Mouse (Mus musculus) limb, embryonic 13.5 days (tissue): ENCODE measurements around the gene Olfr498. TPM values are rescaled to one million over a fixed set of nuclear protein-coding genes. Genes with fewer than 3 reads are reported as not detected.

Source experiments
- ATAC-seq: fragments of 200-750 bp; cut with Nextera tagmentation; 2 replicates; pipeline ENCODE4 v1.8.0; 2017; ENCODE audit warnings: low read depth, moderate number of reproducible peaks, moderate TSS enrichment; ENCODE audit not compliant: low FRiP score
- H3K27ac ChIP-seq: fragments of 300-500 bp; sonication (generic); 2 replicates; pipeline ENCODE4 v1.5.1; 2015; ENCODE audit warnings: inconsistent platforms, mild to moderate bottlenecking, moderate library complexity
- H3K27me3 ChIP-seq: fragments of 300-500 bp; sonication (generic); 2 replicates; pipeline ENCODE4 v1.6.1; 2015; ENCODE audit warnings: mild to moderate bottlenecking, inconsistent platforms
- H3K36me3 ChIP-seq: fragments of 300-500 bp; sonication (generic); 2 replicates; pipeline ENCODE4 v1.6.1; 2015; ENCODE audit warnings: inconsistent platforms, mild to moderate bottlenecking, moderate library complexity
- H3K4me1 ChIP-seq: fragments of 300-500 bp; sonication (generic); 2 replicates; pipeline ENCODE4 v1.6.1; 2015; ENCODE audit warnings: inconsistent platforms
- H3K4me2 ChIP-seq: fragments of 300-500 bp; sonication (generic); replicated peaks from 2 replicates; pipeline ENCODE4 v1.6.1; 2015; ENCODE audit warnings: inconsistent platforms, mild to moderate bottlenecking, moderate library complexity
- H3K4me3 ChIP-seq: fragments of 300-500 bp; sonication (generic); 2 replicates; pipeline ENCODE4 v1.5.1; 2015; ENCODE audit warnings: moderate library complexity, mild to moderate bottlenecking, inconsistent platforms
- H3K9ac ChIP-seq: fragments of 300-500 bp; sonication (generic); 2 replicates; pipeline ENCODE4 v1.6.1; 2015; ENCODE audit warnings: mild to moderate bottlenecking, inconsistent platforms
- H3K9me3 ChIP-seq: fragments of 300-500 bp; sonication (generic); 2 replicates; pipeline ENCODE4 v1.6.1; 2016; ENCODE audit warnings: inconsistent platforms
- WGBS: fragments of 180-500 bp; shearing (Covaris S2); methylation state at CpG from one replicate; pipeline ENCODE4 v1.1.7; 2015; 5-methylcytosine and 5-hydroxymethylcytosine counted together
- polyA plus RNA-seq: library from polyadenylated mRNA; unstranded; fragments of >200 nt; fragmentation: Nextera tagmentation; extraction: Ambion mirVana; gene quantifications from 2 replicates; pipeline ENCODE4 v1.2.1, GENCODE M21; 2015

Olfr498 gene
- polyA plus RNA-seq = not detected in 2 replicates

DNA sequence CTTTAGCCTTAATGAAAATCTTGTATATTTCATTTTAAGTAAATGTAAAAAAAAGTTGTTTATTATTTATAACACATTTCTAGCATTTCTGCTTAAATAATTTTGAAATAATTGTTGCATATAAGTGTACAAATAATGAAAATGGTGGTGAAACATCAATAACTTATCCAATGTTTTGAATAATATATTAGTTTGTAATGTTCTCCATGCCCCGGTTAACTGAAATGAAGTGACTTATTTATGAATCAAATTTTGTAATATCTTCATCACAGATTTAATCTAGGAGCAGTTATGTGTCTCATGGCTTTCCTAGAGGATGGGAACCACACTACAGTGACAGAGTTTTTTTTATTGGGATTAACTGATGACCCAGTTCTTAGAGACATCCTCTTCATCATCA lies at the start of gene Olfr498:
Gene Olfr498 (plus strand): TSS at position 301 of the 400 bp plus-strand sequence.
- Histone ChIP-seq H3K4me3 (no peak within 1 kb of the TSS), H3K4me1 (no peaks in the 10 kb centered on the region), H3K27me3 (no peaks in the 10 kb centered on the region), H3K36me3 (no peaks in the 10 kb centered on the region), H3K9me3 (no peaks in the 10 kb centered on the region), H3K4me2 (no peak within 1 kb of the TSS), H3K27ac (no peak within 1 kb of the TSS), H3K9ac (no peak within 1 kb of the TSS)
- 88% methylated on average over 1 of the region's 1 CpGs for WGBS
- no peak for ATAC-seq

DNA sequence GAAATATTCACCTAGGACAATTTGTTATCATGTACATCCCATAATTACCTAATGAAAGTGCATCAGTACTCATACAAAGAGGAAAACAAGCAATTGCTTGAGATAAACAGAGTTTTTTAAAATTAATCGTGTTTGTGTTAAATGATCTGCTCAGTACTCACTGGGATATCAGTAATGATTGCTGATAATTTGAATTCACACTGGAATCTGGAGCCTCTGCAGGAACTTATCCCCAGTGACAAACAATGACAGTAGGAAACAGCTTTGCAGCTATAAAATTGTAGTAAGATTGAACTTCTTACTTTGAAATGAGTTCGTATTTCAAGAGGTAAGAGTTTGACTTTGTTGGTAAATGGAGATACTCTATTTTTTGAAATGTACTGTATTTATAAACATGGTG lies 45.0 kb upstream of the Olfr498 start, which contains the start of gene Olfr497:
Gene Olfr497 (plus strand): TSS at position 301 of the 400 bp plus-strand sequence.
- Histone ChIP-seq H3K9ac (no peak within 1 kb of the TSS), H3K9me3 (no peaks in the 10 kb centered on the region), H3K27me3 (no peaks in the 10 kb centered on the region), H3K4me3 (no peak within 1 kb of the TSS), H3K27ac (no peak within 1 kb of the TSS), H3K4me1 (no peaks in the 10 kb centered on the region), H3K36me3 (no peaks in the 10 kb centered on the region), H3K4me2 (no peak within 1 kb of the TSS)
- WGBS = 80% methylated on average over 2 of the region's 2 CpGs
- no peak for ATAC-seq

Other genes starting within 250 kb of the Olfr498 start
- not detected in 2 replicates for gene Olfr488, start 207.0 kb upstream of the Olfr498 start, polyA plus RNA-seq
- not detected in 2 replicates for gene Olfr490, start 176.4 kb upstream of the Olfr498 start, polyA plus RNA-seq
- gene Olfr491, start 151.9 kb upstream of the Olfr498 start, polyA plus RNA-seq = not detected in 2 replicates
- 0.15 TPM in 1 of 2 replicates, not detected in the other for gene Olfr492, start 141.7 kb upstream of the Olfr498 start, polyA plus RNA-seq
- gene Olfr493, start 118.3 kb upstream of the Olfr498 start, polyA plus RNA-seq = not detected in 2 replicates
- not detected in 2 replicates for gene Olfr494, start 100.0 kb upstream of the Olfr498 start, polyA plus RNA-seq
- not detected in 2 replicates for gene Olfr495, start 72.2 kb upstream of the Olfr498 start, polyA plus RNA-seq
- not detected in 2 replicates for gene Olfr497, start 44.9 kb upstream of the Olfr498 start, polyA plus RNA-seq
- not detected in 2 replicates for gene Olfr502, start 59.7 kb downstream of the Olfr498 start, polyA plus RNA-seq
- not detected in 2 replicates for gene Olfr503, start 79.2 kb downstream of the Olfr498 start, polyA plus RNA-seq
- not detected in 2 replicates for gene Olfr504, start 100.5 kb downstream of the Olfr498 start, polyA plus RNA-seq
- gene Olfr506, start 145.5 kb downstream of the Olfr498 start, polyA plus RNA-seq = not detected in 2 replicates
- gene Olfr507, start 156.5 kb downstream of the Olfr498 start, polyA plus RNA-seq = not detected in 2 replicates
- not detected in 2 replicates for gene Olfr508, start 164.7 kb downstream of the Olfr498 start, polyA plus RNA-seq
- gene Olfr509, start 186.6 kb downstream of the Olfr498 start, polyA plus RNA-seq = 0.05 and 0.09 TPM in 2 replicates
- not detected in 2 replicates for gene Olfr510, start 201.1 kb downstream of the Olfr498 start, polyA plus RNA-seq
- gene Olfr512, start 248.0 kb downstream of the Olfr498 start, polyA plus RNA-seq = not detected in 2 replicates